Mouse (Mus musculus) megakaryocyte, embryonic 14.5 days (primary cell): ENCODE data around the gene Gm14327. TPM values are rescaled to one million over a fixed set of nuclear protein-coding genes. Genes with fewer than 3 reads are reported as not detected.
"Not testable (repeated sequence)": the region's sequence is repeated elsewhere in the genome, so short reads cannot be mapped to it uniquely, and the experiment has no call there.

Experiments used
- H3K27me3 ChIP-seq: replicated peaks from 2 replicates; pipeline ENCODE3; 2012; ENCODE audit warnings: inconsistent platforms
- H3K36me3 ChIP-seq: replicated peaks from 2 replicates; pipeline ENCODE3; 2012; ENCODE audit warnings: low read length, inconsistent platforms, mixed read lengths
- H3K4me1 ChIP-seq: 2 replicates; pipeline ENCODE4 v1.6.1; 2012; ENCODE audit warnings: inconsistent platforms
- H3K4me3 ChIP-seq: replicated peaks from 2 replicates; pipeline ENCODE3; 2012; ENCODE audit warnings: moderate library complexity, mild to moderate bottlenecking, inconsistent platforms
- H3K9me3 ChIP-seq: 2 replicates; pipeline ENCODE4 v1.6.1; 2012; ENCODE audit warnings: inconsistent platforms
- polyA plus RNA-seq: library from polyadenylated mRNA; stranded (reverse); fragments of >175 nt; gene quantifications from 2 replicates; pipeline ENCODE4 v1.2.3, GENCODE M21; 2012; ENCODE audit warnings: low replicate concordance; ENCODE audit not compliant: insufficient read depth

Gene Gm14327
- not detected in 2 replicates for polyA plus RNA-seq

DNA sequence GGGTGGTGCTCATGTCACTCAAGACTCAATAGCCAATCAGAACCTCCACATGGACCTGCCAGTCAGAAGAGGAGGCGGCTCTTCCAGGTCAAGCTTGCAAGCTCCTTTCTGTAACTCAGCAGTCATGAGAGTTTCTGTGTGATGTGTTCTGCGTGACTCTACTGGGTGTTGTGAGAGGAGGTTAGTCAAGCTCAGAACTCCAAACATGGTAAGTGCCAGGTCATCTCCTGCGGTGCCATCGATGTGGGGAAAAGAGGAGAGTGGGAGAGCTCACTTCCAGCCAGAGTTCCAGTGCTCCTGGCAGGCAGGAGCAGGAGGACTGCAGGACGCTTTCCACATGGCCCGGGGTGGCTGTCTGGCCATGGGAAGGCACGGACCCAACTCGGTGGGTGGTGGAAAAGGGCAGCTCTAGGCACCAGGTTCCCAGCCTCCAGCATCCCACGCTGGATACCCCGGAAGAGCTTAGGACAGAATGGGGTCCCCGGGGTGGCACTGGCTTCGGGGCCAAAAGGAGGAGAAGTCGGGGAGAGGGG lies at the start of gene Gm14327:
Gm14327 (plus strand) TSS at position 51 of the 533 bp plus-strand sequence.
- H3K4me3 ChIP-seq, H3K36me3 ChIP-seq, H3K9me3 ChIP-seq, H3K27me3 ChIP-seq, H3K4me1 ChIP-seq: not testable (repeated sequence)

- H3K36me3 ChIP-seq, H3K9me3 ChIP-seq, H3K4me1 ChIP-seq, H3K4me3 ChIP-seq, H3K27me3 ChIP-seq: not testable (repeated sequence)
Observed at GRCm38 (mm10) chr2:177862254-177862653, 34.6 kb upstream of the Gm14327 start.

DNA sequence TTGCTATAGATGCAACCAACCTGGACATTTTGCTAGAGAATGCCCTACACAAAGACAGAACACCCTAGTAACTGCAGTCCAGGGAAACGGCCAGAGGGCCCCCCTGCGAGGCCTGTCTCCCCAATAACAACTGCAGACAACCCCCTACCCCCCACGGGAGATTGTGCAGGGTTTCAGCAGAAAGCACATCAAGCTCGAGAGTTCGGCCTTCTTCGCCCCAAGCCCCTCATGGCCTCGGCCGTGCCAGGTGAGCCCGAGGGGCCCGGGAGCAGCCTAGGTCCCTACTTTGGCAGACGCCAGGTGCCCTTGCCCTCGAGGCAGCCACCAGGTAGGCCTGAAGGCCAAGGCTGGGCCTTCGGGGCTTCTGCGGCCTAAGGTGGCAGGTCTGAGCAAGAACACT lies 9.2 kb upstream of the Gm14327 start:
- not testable (repeated sequence) for H3K27me3 ChIP-seq, H3K9me3 ChIP-seq, H3K4me3 ChIP-seq, H3K36me3 ChIP-seq, H3K4me1 ChIP-seq

DNA sequence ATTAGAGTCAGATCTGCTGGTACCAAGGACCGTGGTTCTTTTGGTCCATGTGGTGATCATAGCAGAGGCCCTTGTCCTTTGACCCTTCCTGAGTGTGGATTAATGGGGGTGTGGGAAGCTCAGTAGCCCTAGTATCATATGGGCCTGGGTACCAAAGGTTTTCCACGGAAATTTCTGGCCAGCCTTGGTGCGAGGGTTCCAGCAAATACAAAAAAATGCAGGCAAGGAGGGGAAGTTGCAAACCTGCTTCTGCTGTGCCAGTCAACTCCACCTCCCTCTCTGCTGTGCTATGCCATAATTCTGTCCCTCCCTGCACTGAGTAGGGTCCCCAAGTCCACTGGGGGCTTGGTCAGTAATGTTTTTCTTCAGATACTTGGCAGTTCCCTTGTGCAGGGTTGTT lies 1.3 kb downstream of the Gm14327 start:
- not testable (repeated sequence) for H3K9me3 ChIP-seq, H3K4me1 ChIP-seq, H3K4me3 ChIP-seq, H3K27me3 ChIP-seq, H3K36me3 ChIP-seq

DNA sequence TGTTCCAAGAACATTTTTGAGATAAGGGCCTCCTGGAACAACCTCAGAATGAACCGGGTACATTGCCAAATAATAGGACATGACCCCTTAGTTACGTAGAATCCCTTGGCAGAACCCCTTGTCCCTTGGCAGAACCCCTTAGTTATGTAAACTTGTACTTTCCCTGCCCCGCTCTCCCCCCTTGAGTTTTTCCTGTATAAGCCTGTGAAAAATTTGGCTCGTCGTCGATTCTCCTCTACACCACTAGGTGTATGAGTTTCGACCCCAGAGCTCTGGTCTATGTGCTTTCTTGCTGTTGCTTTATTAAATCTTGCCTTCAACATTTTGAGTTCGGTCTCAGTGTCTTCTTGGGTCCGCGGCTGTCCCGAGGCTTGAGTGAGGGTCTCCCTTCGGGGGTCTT lies 6.4 kb downstream of the Gm14327 start:
- not testable (repeated sequence) for H3K4me3 ChIP-seq, H3K9me3 ChIP-seq, H3K36me3 ChIP-seq, H3K27me3 ChIP-seq, H3K4me1 ChIP-seq

GRCm38 (mm10) chr2:177925563-177926103 lies 28.7 kb downstream of the Gm14327 start, which contains the start of gene Zfp972:
Gene Zfp972, minus strand, starts transcription at chr2:177925613.
- peak within 1 kb of the TSS; percentile 67 for H3K4me3 ChIP-seq
- H3K9me3 ChIP-seq, H3K27me3 ChIP-seq, H3K36me3 ChIP-seq, H3K4me1 ChIP-seq: not testable (repeated sequence)

Other genes with a start within 250 kb of the Gm14327 start
- gene Gm14322, start 137.8 kb upstream of the Gm14327 start, polyA plus RNA-seq = not detected in 2 replicates
- 0.21 TPM in 1 of 2 replicates, not detected in the other for gene Gm14325, start 56.8 kb upstream of the Gm14327 start, polyA plus RNA-seq
- not detected in 2 replicates for gene Zfp972, start 28.5 kb downstream of the Gm14327 start, polyA plus RNA-seq
- 1.6 TPM in 1 of 2 replicates, not detected in the other for gene Gm14326, start 60.2 kb downstream of the Gm14327 start, polyA plus RNA-seq
- 1.4 TPM in 1 of 2 replicates, not detected in the other for gene Zfp971, start 126.2 kb downstream of the Gm14327 start, polyA plus RNA-seq
- gene Zfp931, start 181.4 kb downstream of the Gm14327 start, polyA plus RNA-seq = not detected in 2 replicates
- gene Phactr3, start 221.9 kb downstream of the Gm14327 start, polyA plus RNA-seq = 1.2 and 2.3 TPM in 2 replicates